Mouse (Mus musculus): ENCODE results near the gene Slitrk4. TPM values are rescaled to one million over a fixed set of nuclear protein-coding genes. Genes with fewer than 3 reads are reported as not detected.

Slitrk4 gene
- 1.00 and 1.1 TPM in 2 replicates for polyA plus RNA-seq (2015; fragmentation: Nextera tagmentation; extraction: Ambion mirVana)

- Histone ChIP-seq H3K4me2 (replicated peaks; ENCODE audit: low read depth, low read length) (peak within 1 kb of the TSS; percentile 67), H3K4me3 (ENCODE audit: low read length) (peak within 1 kb of the TSS; percentile 50), H3K4me1 (ENCODE audit: insufficient read depth, low read length) (no peaks in the 10 kb centered on the region), H3K27me3 (ENCODE audit: insufficient read depth, low read length) (no peaks in the 10 kb centered on the region; the same call in 1 of the 2 replicates), H3K9ac (replicated peaks; ENCODE audit: low read length) (no peak within 1 kb of the TSS; the same call in 1 of the 2 replicates), H3K27ac (ENCODE audit: low read length) (no peak within 1 kb of the TSS), H3K36me3 (ENCODE audit: insufficient read depth, low read length) (no peaks in the 10 kb centered on the region), H3K9me3 (ENCODE audit: low read length) (no peaks in the 10 kb centered on the region)
- peak; percentile 70 for ATAC-seq (ENCODE audit: low FRiP score, low TSS enrichment)
- 14% methylated on average over 48 of the region's 54 CpGs for WGBS
Observed at GRCm38 (mm10) chrX:64276290-64277125, at the start of gene Slitrk4. TSS of gene Slitrk4 (minus strand) at chrX:64276996.

- H3K4me2 ChIP-seq (replicated peaks; ENCODE audit: low read depth, low read length), result no peak overlapping the region
- H3K27ac ChIP-seq (ENCODE audit: low read length), result no peak overlapping the region
- no peaks in the 10 kb centered on the region for H3K9me3 ChIP-seq (ENCODE audit: low read length)
- 74% methylated on average over 2 of the region's 2 CpGs for WGBS
- no peak for ATAC-seq (ENCODE audit: low FRiP score, low TSS enrichment)
- no peak overlapping the region for H3K4me3 ChIP-seq (ENCODE audit: low read length)
- no peaks in the 10 kb centered on the region for H3K36me3 ChIP-seq (ENCODE audit: insufficient read depth, low read length)
- no peaks in the 10 kb centered on the region for H3K27me3 ChIP-seq (ENCODE audit: insufficient read depth, low read length)
- no peaks in the 10 kb centered on the region for H3K4me1 ChIP-seq (ENCODE audit: insufficient read depth, low read length)
- H3K9ac ChIP-seq (replicated peaks; ENCODE audit: low read length), result no peak overlapping the region
Observed at GRCm38 (mm10) chrX:64319501-64319900, 42.7 kb upstream of the Slitrk4 start.

DNA sequence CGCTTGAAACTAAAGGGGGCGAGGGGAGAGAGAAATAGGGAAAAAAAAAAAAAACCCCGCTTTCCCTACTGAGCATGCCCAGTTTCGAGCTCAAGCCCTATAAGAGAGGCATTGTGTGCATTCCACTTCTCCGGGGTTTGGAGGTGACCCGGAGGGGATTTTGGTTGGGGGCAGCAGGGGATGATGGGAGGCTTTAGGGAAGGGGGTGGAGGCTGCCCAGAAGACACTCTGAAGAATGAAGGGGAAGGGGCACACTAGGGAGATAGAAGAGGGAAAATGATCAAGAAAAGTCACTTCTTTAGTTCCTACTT is 1.1 kb upstream of the Slitrk4 start:
- no peak for ATAC-seq (ENCODE audit: low FRiP score, low TSS enrichment)
- H3K4me2 ChIP-seq (replicated peaks; ENCODE audit: low read depth, low read length), result peak overlapping the region; percentile 67
- WGBS, result 28% methylated on average over 6 of the region's 6 CpGs

GRCm38 (mm10) chrX:64277126-64277990 is 562 bp upstream of the Slitrk4 start:
- H3K9ac ChIP-seq (replicated peaks; ENCODE audit: low read length), result no peak overlapping the region
- no peaks in the 10 kb centered on the region for H3K4me1 ChIP-seq (ENCODE audit: insufficient read depth, low read length)
- no peaks in the 10 kb centered on the region for H3K36me3 ChIP-seq (ENCODE audit: insufficient read depth, low read length)
- no peak for ATAC-seq (ENCODE audit: low FRiP score, low TSS enrichment)
- no peaks in the 10 kb centered on the region for H3K9me3 ChIP-seq (ENCODE audit: low read length)
- no peak overlapping the region for H3K27ac ChIP-seq (ENCODE audit: low read length)
- H3K4me3 ChIP-seq (ENCODE audit: low read length), result peak overlapping the region; percentile 50
- WGBS, result 25% methylated on average over 22 of the region's 22 CpGs
- H3K27me3 ChIP-seq (ENCODE audit: insufficient read depth, low read length), result no peaks in the 10 kb centered on the region; the same call in 1 of the 2 replicates
- H3K4me2 ChIP-seq (replicated peaks; ENCODE audit: low read depth, low read length), result peak overlapping the region; percentile 67

More for the DNA sequence above, 1.1 kb upstream of the Slitrk4 start:
- Histone ChIP-seq H3K4me3 (ENCODE audit: low read length) (no peak overlapping the region), H3K9ac (replicated peaks; ENCODE audit: low read length) (no peak overlapping the region), H3K27ac (ENCODE audit: low read length) (no peak overlapping the region), H3K27me3 (ENCODE audit: insufficient read depth, low read length) (no peaks in the 10 kb centered on the region; the same call in 1 of the 2 replicates), H3K36me3 (ENCODE audit: insufficient read depth, low read length) (no peaks in the 10 kb centered on the region), H3K4me1 (ENCODE audit: insufficient read depth, low read length) (no peaks in the 10 kb centered on the region), H3K9me3 (ENCODE audit: low read length) (no peaks in the 10 kb centered on the region)

DNA sequence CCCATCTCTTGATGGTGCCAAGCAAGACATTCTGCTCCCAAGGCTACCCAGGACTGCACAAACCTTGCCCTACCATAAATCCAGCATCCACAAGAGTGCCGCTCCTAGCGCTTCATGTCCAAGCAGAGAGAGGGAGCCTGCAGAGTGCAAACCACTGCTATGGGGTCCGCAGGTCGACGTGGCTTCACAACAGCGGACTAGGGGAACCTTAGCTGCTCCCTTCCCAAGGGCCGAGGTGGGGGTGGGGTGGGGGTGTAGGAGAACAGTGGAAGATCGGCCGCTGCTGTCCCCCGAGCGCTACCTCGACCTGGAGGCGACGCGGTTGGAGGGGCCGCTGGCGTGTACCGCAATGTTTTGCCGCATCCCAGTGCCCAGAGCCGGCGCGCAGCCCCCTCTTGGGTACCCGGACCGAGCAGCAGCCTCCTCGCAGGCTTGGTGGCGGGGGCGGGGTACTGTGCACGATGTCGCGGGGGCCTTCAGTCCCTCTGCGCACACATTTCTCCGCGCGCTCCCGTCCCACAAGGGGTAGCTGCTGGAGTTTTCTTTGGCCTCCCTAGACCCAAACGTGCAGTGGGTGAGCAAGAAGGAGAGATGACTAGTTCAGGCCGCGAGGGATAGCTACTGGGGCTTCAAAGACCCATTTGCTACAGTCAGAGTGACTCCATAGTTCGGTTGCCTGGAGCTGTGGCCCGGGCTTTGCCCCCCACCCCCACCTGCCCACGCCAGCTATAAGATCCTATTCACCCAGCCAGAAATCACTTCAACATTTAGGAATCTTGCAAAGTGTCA is 1.1 kb downstream of the Slitrk4 start:
- H3K4me1 ChIP-seq (ENCODE audit: insufficient read depth, low read length), result no peaks in the 10 kb centered on the region
- H3K27ac ChIP-seq (ENCODE audit: low read length), result no peak overlapping the region
- 15% methylated on average over 40 of the region's 41 CpGs for whole genome bisulfite sequencing
- H3K27me3 ChIP-seq (ENCODE audit: insufficient read depth, low read length), result no peaks in the 10 kb centered on the region; the same call in 1 of the 2 replicates
- H3K4me3 ChIP-seq (ENCODE audit: low read length), result peak overlapping the region; percentile 50
- H3K36me3 ChIP-seq (ENCODE audit: insufficient read depth, low read length), result no peaks in the 10 kb centered on the region
- peak overlapping the region; percentile 67 for H3K4me2 ChIP-seq (replicated peaks; ENCODE audit: low read depth, low read length)
- H3K9me3 ChIP-seq (ENCODE audit: low read length), result no peaks in the 10 kb centered on the region
- no peak overlapping the region for H3K9ac ChIP-seq (replicated peaks; ENCODE audit: low read length)
- peak; percentile 59 for ATAC-seq (ENCODE audit: low FRiP score, low TSS enrichment)

GRCm38 (mm10) chrX:64263481-64263880 is 13.3 kb downstream of the Slitrk4 start:
- H3K4me2 ChIP-seq (replicated peaks; ENCODE audit: low read depth, low read length), result no peak overlapping the region
- H3K9ac ChIP-seq (replicated peaks; ENCODE audit: low read length), result no peak overlapping the region
- ATAC-seq (ENCODE audit: low FRiP score, low TSS enrichment), result no peak
- no peak overlapping the region for H3K27ac ChIP-seq (ENCODE audit: low read length)
- no peaks in the 10 kb centered on the region for H3K36me3 ChIP-seq (ENCODE audit: insufficient read depth, low read length)
- no peak overlapping the region for H3K4me3 ChIP-seq (ENCODE audit: low read length)
- H3K9me3 ChIP-seq (ENCODE audit: low read length), result no peaks in the 10 kb centered on the region
- no peaks in the 10 kb centered on the region for H3K27me3 ChIP-seq (ENCODE audit: insufficient read depth, low read length)
- no peaks in the 10 kb centered on the region for H3K4me1 ChIP-seq (ENCODE audit: insufficient read depth, low read length)
- WGBS, result 85% methylated on average over 1 of the region's 1 CpGs

Other genes with a start within 250 kb of the Slitrk4 start
- gene Gm6760, start 124.8 kb downstream of the Slitrk4 start, polyA plus RNA-seq (2015; fragmentation: Nextera tagmentation; extraction: Ambion mirVana), result not detected in 2 replicates
- gene 3830417A13Rik, start 103.4 kb downstream of the Slitrk4 start, polyA plus RNA-seq (2015; fragmentation: Nextera tagmentation; extraction: Ambion mirVana), result 0.15 TPM in 1 of 2 replicates, not detected in the other